Mouse (Mus musculus): ENCODE results near the gene Mdc1.
"Not testable (repeated sequence)": the region's sequence is repeated elsewhere in the genome, so short reads cannot be mapped to it uniquely, and the experiment has no call there.

The Mdc1 gene

GRCm38 (mm10) chr17:35822964-35823937 lies 18.1 kb upstream of the Mdc1 start, which contains the start of gene Flot1:
Gene Flot1, plus strand, starts transcription at chr17:35823230.
- DNase-seq: peak; percentile 62 to 75

- DNase-seq: peak in 1 of 2 experiments; percentile 26
Observed at GRCm38 (mm10) chr17:35824402-35824801, 16.9 kb upstream of the Mdc1 start.

- DNase-seq: no peak
Observed at GRCm38 (mm10) chr17:35825109-35825850, 16.0 kb upstream of the Mdc1 start.

GRCm38 (mm10) chr17:35829737-35830136 lies 11.6 kb upstream of the Mdc1 start:
- DNase-seq: peak; percentile 85

GRCm38 (mm10) chr17:35832400-35833238 lies 8.7 kb upstream of the Mdc1 start:
- DNase-seq: no peak

GRCm38 (mm10) chr17:35833239-35833751 lies 8.0 kb upstream of the Mdc1 start:
- DNase-seq: no peak

- no peak for DNase-seq
Observed at GRCm38 (mm10) chr17:35833894-35834293, 7.4 kb upstream of the Mdc1 start.

GRCm38 (mm10) chr17:35834696-35835422 lies 6.5 kb upstream of the Mdc1 start:
- DNase-seq: peak in 1 of 2 experiments; percentile 18

- peak in 1 of 2 experiments; percentile 20 for DNase-seq
Observed at GRCm38 (mm10) chr17:35835424-35836140, 5.7 kb upstream of the Mdc1 start.

- DNase-seq: peak in 1 of 2 experiments; percentile 74
Observed at GRCm38 (mm10) chr17:35836178-35836965, 4.9 kb upstream of the Mdc1 start.

- peak; percentile 90 to 92 for DNase-seq
Observed at GRCm38 (mm10) chr17:35836991-35837422, 4.3 kb upstream of the Mdc1 start.

- peak in 1 of 2 experiments; percentile 75 for DNase-seq
Observed at GRCm38 (mm10) chr17:35837487-35837886, 3.8 kb upstream of the Mdc1 start.

GRCm38 (mm10) chr17:35838122-35838544 lies 3.2 kb upstream of the Mdc1 start, which contains the start of gene Tubb5:
Gene Tubb5, minus strand, starts transcription at chr17:35838306.
- peak; percentile 96 to 97 for DNase-seq

GRCm38 (mm10) chr17:35838570-35838969 lies 2.7 kb upstream of the Mdc1 start:
- peak in 1 of 2 experiments; percentile 30 for DNase-seq

GRCm38 (mm10) chr17:35839002-35839401 lies 2.3 kb upstream of the Mdc1 start:
- DNase-seq: not testable (repeated sequence)

GRCm38 (mm10) chr17:35840561-35840960 lies 754 bp upstream of the Mdc1 start:
- no peak for DNase-seq

GRCm38 (mm10) chr17:35842006-35842405 lies 691 bp downstream of the Mdc1 start:
- DNase-seq: no peak

GRCm38 (mm10) chr17:35843514-35843913 lies 2.2 kb downstream of the Mdc1 start:
- DNase-seq: no peak

GRCm38 (mm10) chr17:35848112-35848511 lies 6.8 kb downstream of the Mdc1 start:
- no peak for DNase-seq

- no peak for DNase-seq
Observed at GRCm38 (mm10) chr17:35850974-35851373, 9.7 kb downstream of the Mdc1 start.
